Mouse (Mus musculus): ENCODE measurements around the gene Olfr220. TPM values are rescaled to one million over a fixed set of nuclear protein-coding genes. Genes with fewer than 3 reads are reported as not detected.

The Olfr220 gene
- polyA plus RNA-seq, 1 experiment from 2014 or later = not detected

DNA sequence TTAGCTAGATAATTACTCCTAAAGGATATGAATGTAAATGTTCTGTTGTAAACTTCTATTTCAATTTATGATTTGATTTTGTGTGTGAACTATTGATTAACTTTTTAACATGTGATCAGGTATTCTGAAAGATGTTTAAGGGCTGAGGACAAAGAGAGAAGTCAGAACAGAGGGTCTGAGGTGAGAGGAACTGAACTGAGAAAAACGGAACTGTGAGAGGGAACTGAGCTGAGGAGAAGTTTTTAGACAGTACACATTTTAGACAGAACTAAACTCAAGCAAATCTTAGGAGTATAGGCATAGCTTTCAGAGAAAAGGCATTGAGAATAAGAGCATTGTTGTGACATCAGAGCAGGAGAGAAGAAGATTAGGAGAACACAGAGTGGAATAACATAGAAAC lies 7.8 kb upstream of the Olfr220 start:
- Histone ChIP-seq H3K4me2 (ENCODE audit: low read depth, low read length) (no peak overlapping the region), H3K27ac (ENCODE audit: low read depth) (no peak overlapping the region), H3K36me3 (replicated peaks; ENCODE audit: insufficient read depth, low read length) (no peaks in the 10 kb centered on the region), H3K4me3 (ENCODE audit: low read depth, low read length) (no peak overlapping the region), H3K9me3 (ENCODE audit: low read length) (no peaks in the 10 kb centered on the region), H3K27me3 (ENCODE audit: insufficient read depth, low read length) (no peaks in the 10 kb centered on the region), H3K9ac (replicated peaks) (no peak overlapping the region), H3K4me1 (ENCODE audit: insufficient read depth) (no peaks in the 10 kb centered on the region)
- 18% methylated on average over 1 of the region's 1 CpGs for WGBS (ENCODE audit: insufficient replicate concordance)
- DNase-seq = no peak
- TF ChIP-seq CTCF (IDR thresholded peaks at IDR 0.05; ENCODE audit: low read depth) (no peak), EP300 (IDR thresholded peaks at IDR 0.05; ENCODE audit: low read depth) (no peak)
- no peak for ATAC-seq

DNA sequence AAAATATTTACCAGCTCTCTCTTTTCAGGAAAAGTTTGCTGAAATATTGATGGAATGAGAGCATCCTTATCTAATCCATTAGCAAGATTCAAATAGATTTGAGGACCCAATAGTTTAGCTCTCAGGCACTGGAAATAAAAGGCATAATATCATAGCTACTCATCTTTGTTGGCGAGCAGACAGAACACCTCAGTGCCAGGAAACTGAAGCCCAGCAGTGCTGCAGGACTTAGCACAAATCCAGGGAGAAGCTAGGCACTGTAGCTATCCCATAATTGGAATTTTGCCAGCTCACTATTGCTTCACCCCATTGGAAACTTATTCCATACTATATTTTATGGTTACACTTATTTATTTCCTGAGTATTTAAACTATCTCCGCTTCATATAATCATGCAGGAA lies 13.2 kb downstream of the Olfr220 start:
- no peaks in the 10 kb centered on the region for H3K4me1 ChIP-seq (ENCODE audit: insufficient read depth)
- ATAC-seq (no peak), DNase-seq (no peak)
- no peaks in the 10 kb centered on the region for H3K27me3 ChIP-seq (ENCODE audit: insufficient read depth, low read length)
- H3K27ac ChIP-seq (ENCODE audit: low read depth) = no peak overlapping the region
- H3K36me3 ChIP-seq (replicated peaks; ENCODE audit: insufficient read depth, low read length) = no peaks in the 10 kb centered on the region
- WGBS (ENCODE audit: insufficient replicate concordance) = 78% methylated on average over 2 of the region's 2 CpGs
- no peaks in the 10 kb centered on the region for H3K9me3 ChIP-seq (ENCODE audit: low read length)
- no peak overlapping the region for H3K4me3 ChIP-seq (ENCODE audit: low read depth, low read length)
- TF ChIP-seq CTCF (IDR thresholded peaks at IDR 0.05; ENCODE audit: low read depth) (no peak), EP300 (IDR thresholded peaks at IDR 0.05; ENCODE audit: low read depth) (no peak)
- H3K4me2 ChIP-seq (ENCODE audit: low read depth, low read length) = no peak overlapping the region
- H3K9ac ChIP-seq (replicated peaks) = no peak overlapping the region

DNA sequence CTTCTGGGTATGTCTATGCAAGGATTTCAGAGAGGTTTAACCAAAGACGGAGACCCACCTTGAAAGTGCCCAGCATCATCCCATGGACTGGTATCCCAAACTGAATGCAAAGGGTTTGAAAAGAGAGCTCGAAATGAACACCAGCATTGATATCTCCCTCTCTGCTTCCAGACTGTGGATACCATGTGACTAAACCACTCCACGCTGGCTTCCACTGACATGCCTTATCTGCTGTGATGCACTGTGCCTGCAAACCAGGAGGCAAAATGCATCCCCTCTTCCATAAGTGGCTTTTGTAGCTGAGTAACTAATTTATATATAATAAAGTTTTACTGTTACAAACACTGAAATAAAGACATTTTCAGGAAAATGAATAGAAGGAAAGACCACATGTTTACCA lies 23.5 kb downstream of the Olfr220 start:
- WGBS (ENCODE audit: insufficient replicate concordance) = 58% methylated on average over 3 of the region's 3 CpGs
- Histone ChIP-seq H3K27me3 (ENCODE audit: insufficient read depth, low read length) (no peaks in the 10 kb centered on the region), H3K4me1 (ENCODE audit: insufficient read depth) (no peaks in the 10 kb centered on the region)

DNA sequence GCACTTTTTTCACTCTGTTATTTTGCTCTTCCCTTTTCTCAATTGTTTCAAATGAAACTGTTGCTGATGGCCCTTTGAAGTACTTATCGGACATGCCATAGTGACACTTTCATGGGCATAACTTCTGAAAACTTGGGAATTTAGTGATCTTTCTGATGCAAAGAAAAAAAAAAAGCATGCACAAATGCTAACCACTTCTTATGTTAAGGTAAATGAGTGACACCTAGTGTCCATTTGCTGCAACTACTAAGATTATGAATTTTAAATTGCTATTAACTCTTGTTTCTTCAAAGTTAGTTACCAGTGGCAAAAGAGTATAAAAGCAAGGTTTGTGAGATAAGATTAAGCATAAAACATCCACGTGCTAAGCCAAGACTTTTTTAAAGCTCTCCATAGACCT lies 24.4 kb downstream of the Olfr220 start:
- peak; percentile 66 for TF ChIP-seq CTCF (IDR thresholded peaks at IDR 0.05; ENCODE audit: low read depth)
- TF ChIP-seq EP300 (IDR thresholded peaks at IDR 0.05; ENCODE audit: low read depth) = no peak
- no peak for DNase-seq
- Histone ChIP-seq H3K9me3 (ENCODE audit: low read length) (no peaks in the 10 kb centered on the region), H3K27me3 (ENCODE audit: insufficient read depth, low read length) (no peaks in the 10 kb centered on the region), H3K4me3 (ENCODE audit: low read depth, low read length) (no peak overlapping the region), H3K4me2 (ENCODE audit: low read depth, low read length) (no peak overlapping the region), H3K27ac (ENCODE audit: low read depth) (no peak overlapping the region), H3K36me3 (replicated peaks; ENCODE audit: insufficient read depth, low read length) (no peaks in the 10 kb centered on the region), H3K9ac (replicated peaks) (no peak overlapping the region), H3K4me1 (ENCODE audit: insufficient read depth) (no peaks in the 10 kb centered on the region)
- 25% methylated on average over 2 of the region's 2 CpGs for WGBS (ENCODE audit: insufficient replicate concordance)
- no peak for ATAC-seq

More for the DNA sequence above, 23.5 kb downstream of the Olfr220 start:
- no peak for ATAC-seq
- no peak overlapping the region for H3K9ac ChIP-seq (replicated peaks)
- no peak for DNase-seq
- H3K4me2 ChIP-seq (ENCODE audit: low read depth, low read length) = no peak overlapping the region
- no peaks in the 10 kb centered on the region for H3K36me3 ChIP-seq (replicated peaks; ENCODE audit: insufficient read depth, low read length)
- no peak overlapping the region for H3K4me3 ChIP-seq (ENCODE audit: low read depth, low read length)
- TF ChIP-seq EP300 (IDR thresholded peaks at IDR 0.05; ENCODE audit: low read depth) (no peak), CTCF (IDR thresholded peaks at IDR 0.05; ENCODE audit: low read depth) (no peak)
- no peaks in the 10 kb centered on the region for H3K9me3 ChIP-seq (ENCODE audit: low read length)
- H3K27ac ChIP-seq (ENCODE audit: low read depth) = no peak overlapping the region

DNA sequence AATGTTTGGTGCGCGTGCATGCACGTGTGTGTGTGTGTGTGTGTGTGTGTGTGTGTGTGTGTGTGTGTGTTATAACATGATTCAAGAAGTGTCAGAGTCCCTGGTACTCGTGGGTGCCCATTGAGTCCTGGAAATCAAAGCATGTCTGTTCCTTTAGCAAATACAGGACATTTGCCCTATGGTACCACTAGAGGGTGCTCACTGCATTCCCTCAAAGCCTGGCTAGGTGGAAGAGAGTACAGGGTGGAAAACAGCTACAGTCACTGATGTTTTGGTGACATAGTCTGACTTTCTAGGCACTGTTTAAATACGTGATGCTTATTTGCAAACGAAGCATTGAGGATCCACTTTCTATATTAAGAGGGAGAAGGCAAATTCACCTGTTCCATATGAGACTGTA lies 27.9 kb downstream of the Olfr220 start:
- H3K27ac ChIP-seq (ENCODE audit: low read depth) = no peak overlapping the region
- no peak overlapping the region for H3K4me3 ChIP-seq (ENCODE audit: low read depth, low read length)
- no peaks in the 10 kb centered on the region for H3K36me3 ChIP-seq (replicated peaks; ENCODE audit: insufficient read depth, low read length)
- H3K4me2 ChIP-seq (ENCODE audit: low read depth, low read length) = no peak overlapping the region
- H3K9ac ChIP-seq (replicated peaks) = no peak overlapping the region
- 7% methylated on average over 6 of the region's 6 CpGs for WGBS (ENCODE audit: insufficient replicate concordance)
- H3K27me3 ChIP-seq (ENCODE audit: insufficient read depth, low read length) = no peaks in the 10 kb centered on the region
- ATAC-seq (peak; percentile 61), DNase-seq (peak; percentile 32)
- no peak for TF ChIP-seq EP300 (IDR thresholded peaks at IDR 0.05; ENCODE audit: low read depth)
- peak; percentile 93 for TF ChIP-seq CTCF (IDR thresholded peaks at IDR 0.05; ENCODE audit: low read depth)
- no peaks in the 10 kb centered on the region for H3K9me3 ChIP-seq (ENCODE audit: low read length)
- H3K4me1 ChIP-seq (ENCODE audit: insufficient read depth) = no peaks in the 10 kb centered on the region

DNA sequence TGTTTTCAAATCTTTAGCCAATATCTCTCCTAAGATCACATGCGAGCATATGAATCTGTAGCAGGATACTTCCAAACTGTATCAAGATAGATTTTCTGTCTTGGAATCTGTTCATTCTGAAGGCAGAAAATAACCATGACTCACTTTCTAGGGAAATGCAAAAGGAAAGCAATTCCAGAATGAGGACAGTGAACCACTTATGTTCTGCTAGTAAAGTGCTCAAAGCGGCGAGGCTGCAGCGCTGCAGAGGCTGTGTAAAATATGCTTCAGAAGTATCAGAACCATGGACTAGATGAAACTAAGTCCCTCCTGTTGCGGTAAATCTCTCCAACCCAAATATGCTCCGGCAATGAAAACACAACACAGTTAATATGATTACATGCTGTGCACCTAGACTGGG lies 40.7 kb downstream of the Olfr220 start:
- H3K27ac ChIP-seq (ENCODE audit: low read depth) = no peak overlapping the region
- TF ChIP-seq EP300 (IDR thresholded peaks at IDR 0.05; ENCODE audit: low read depth) (no peak), CTCF (IDR thresholded peaks at IDR 0.05; ENCODE audit: low read depth) (no peak)
- H3K27me3 ChIP-seq (ENCODE audit: insufficient read depth, low read length) = no peaks in the 10 kb centered on the region
- H3K9ac ChIP-seq (replicated peaks) = no peak overlapping the region
- no peak overlapping the region for H3K4me3 ChIP-seq (ENCODE audit: low read depth, low read length)
- WGBS (ENCODE audit: insufficient replicate concordance) = 78% methylated on average over 6 of the region's 6 CpGs
- DNase-seq = no peak
- no peaks in the 10 kb centered on the region for H3K9me3 ChIP-seq (ENCODE audit: low read length)
- ATAC-seq = no peak
- no peaks in the 10 kb centered on the region for H3K4me1 ChIP-seq (ENCODE audit: insufficient read depth)
- H3K4me2 ChIP-seq (ENCODE audit: low read depth, low read length) = no peak overlapping the region
- H3K36me3 ChIP-seq (replicated peaks; ENCODE audit: insufficient read depth, low read length) = no peaks in the 10 kb centered on the region

DNA sequence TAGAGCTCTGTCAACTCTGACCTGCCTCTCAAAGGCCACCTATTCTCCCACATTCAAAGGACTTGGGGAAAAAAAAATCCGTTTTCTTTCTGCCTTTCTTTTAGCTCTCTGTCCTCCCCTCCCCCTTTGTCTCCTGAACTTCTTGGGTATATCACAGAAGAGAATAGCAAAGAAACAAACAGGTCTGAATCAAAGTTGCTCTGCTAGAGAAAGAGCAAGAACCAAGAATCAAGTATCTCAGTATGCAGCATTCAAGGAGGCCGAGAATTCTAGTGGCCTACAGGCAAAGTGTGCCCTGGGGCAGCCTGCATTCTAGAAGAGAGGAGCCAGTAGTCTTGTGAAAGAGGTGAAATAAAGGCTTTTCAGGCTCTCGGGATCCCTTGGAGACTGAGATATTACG lies 58.2 kb downstream of the Olfr220 start:
- H3K27me3 ChIP-seq (ENCODE audit: insufficient read depth, low read length) = peaks cover 27% of the 10 kb centered on the region
- H3K9ac ChIP-seq (replicated peaks) = no peak overlapping the region
- H3K9me3 ChIP-seq (ENCODE audit: low read length) = no peaks in the 10 kb centered on the region
- H3K4me2 ChIP-seq (ENCODE audit: low read depth, low read length) = no peak overlapping the region
- no peak for ATAC-seq
- no peak for TF ChIP-seq CTCF (IDR thresholded peaks at IDR 0.05; ENCODE audit: low read depth)
- no peak for TF ChIP-seq EP300 (IDR thresholded peaks at IDR 0.05; ENCODE audit: low read depth)
- 66% methylated on average over 4 of the region's 4 CpGs for WGBS (ENCODE audit: insufficient replicate concordance)
- DNase-seq = no peak
- H3K4me3 ChIP-seq (ENCODE audit: low read depth, low read length) = no peak overlapping the region
- peaks cover 8% of the 10 kb centered on the region; the same call in 1 of the 2 replicates for H3K4me1 ChIP-seq (ENCODE audit: insufficient read depth)
- no peak overlapping the region for H3K27ac ChIP-seq (ENCODE audit: low read depth)
- no peaks in the 10 kb centered on the region for H3K36me3 ChIP-seq (replicated peaks; ENCODE audit: insufficient read depth, low read length)

Other genes with a start within 250 kb of the Olfr220 start
- gene Olfr419, start 190.0 kb upstream of the Olfr220 start, polyA plus RNA-seq (2015; fragmentation: Nextera tagmentation; extraction: Ambion mirVana) = 0.09 and 0.11 TPM in 2 replicates
- not detected in 2 replicates for gene Mptx1, start 111.6 kb upstream of the Olfr220 start, polyA plus RNA-seq (2015; fragmentation: Nextera tagmentation; extraction: Ambion mirVana)
- gene Olfr417, start 77.0 kb upstream of the Olfr220 start, polyA plus RNA-seq (2015; fragmentation: Nextera tagmentation; extraction: Ambion mirVana) = not detected in 2 replicates
- gene Olfr248, start 51.0 kb upstream of the Olfr220 start, polyA plus RNA-seq (2015; fragmentation: Nextera tagmentation; extraction: Ambion mirVana) = not detected in 2 replicates
- gene Olfr414, start 18.0 kb upstream of the Olfr220 start, polyA plus RNA-seq (2015; fragmentation: Nextera tagmentation; extraction: Ambion mirVana) = not detected in 2 replicates
- gene Fmn2, start 59.7 kb downstream of the Olfr220 start, polyA plus RNA-seq (2015; fragmentation: Nextera tagmentation; extraction: Ambion mirVana) = 0.09 and 0.11 TPM in 2 replicates